Mouse (Mus musculus): ENCODE data around the gene Naif1.

Naif1 gene

DNA sequence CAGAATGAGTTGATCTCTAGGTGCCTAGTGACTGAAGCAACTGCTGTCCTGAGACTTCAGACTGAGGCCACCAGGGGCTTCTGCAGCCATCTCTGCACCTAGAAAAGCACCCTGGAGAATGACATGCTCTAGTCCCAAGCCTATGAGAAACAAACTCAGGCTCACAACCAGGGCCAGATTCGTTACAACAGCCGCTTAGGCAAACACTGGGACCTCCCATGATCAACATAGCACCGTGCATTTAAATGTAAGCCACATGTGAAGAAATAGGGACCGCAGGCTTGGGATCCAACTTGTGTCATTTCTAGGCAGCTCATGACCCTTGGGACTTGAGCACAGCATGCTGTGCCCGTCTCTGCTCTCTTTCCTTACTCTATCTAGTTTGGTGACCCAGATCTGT lies 22.5 kb upstream of the Naif1 start:
- DNase-seq (ENCODE audit: low spot score): no peak

DNA sequence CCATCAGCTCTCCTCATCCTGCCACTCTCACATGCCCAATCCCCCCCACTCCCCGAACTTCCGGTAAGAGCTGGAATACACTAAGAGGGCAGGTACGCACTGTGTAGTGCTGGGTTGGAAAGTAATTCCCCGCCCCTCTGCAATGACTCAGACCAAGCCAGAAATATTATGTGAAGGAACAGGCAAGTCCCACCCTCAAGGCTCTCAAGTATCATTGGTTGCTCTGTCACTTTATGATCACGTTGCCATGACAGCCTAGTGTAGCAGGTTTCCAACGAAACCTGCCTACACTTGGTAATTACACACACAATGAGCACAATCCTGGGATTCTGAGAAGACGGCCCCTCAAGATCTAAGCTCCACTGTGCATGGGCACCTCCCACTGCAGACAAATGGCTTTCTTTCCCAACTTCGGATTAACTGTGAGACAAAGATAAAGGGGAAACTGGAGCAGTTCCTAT lies 22.0 kb upstream of the Naif1 start:
- no peak for DNase-seq (ENCODE audit: low spot score)

DNA sequence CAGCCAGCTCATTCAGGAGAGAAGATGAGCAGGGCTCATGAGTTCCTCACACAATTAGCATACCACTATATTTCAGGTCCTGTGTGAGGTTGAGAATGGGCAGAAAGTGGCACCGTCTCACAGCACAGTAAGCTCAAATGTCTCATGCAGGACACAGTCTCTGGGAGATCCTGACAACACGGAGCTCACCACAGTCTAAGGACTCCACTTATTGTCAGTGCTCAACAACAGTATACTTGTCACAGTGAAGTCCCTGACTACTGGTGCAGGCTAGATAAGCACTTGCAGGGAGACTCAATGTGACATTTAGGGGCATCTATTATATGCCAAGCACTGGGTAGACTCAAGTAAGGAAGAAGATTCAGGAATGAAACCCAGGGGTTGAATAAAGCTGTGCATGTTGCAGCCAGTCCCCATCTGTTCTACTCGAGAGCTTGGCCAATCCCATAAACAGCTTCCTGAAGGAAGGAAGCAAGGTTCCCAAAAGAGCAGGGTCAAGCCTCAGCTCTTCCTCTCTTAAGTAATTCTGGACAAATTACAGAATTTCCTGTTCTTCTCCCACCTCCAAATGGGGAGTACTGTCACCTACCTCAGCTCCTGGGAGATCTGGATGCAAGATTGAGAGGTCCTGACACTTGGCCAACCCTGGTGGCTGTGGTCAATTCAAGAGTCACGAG lies 20.9 kb upstream of the Naif1 start:
- DNase-seq (ENCODE audit: low spot score): no peak

DNA sequence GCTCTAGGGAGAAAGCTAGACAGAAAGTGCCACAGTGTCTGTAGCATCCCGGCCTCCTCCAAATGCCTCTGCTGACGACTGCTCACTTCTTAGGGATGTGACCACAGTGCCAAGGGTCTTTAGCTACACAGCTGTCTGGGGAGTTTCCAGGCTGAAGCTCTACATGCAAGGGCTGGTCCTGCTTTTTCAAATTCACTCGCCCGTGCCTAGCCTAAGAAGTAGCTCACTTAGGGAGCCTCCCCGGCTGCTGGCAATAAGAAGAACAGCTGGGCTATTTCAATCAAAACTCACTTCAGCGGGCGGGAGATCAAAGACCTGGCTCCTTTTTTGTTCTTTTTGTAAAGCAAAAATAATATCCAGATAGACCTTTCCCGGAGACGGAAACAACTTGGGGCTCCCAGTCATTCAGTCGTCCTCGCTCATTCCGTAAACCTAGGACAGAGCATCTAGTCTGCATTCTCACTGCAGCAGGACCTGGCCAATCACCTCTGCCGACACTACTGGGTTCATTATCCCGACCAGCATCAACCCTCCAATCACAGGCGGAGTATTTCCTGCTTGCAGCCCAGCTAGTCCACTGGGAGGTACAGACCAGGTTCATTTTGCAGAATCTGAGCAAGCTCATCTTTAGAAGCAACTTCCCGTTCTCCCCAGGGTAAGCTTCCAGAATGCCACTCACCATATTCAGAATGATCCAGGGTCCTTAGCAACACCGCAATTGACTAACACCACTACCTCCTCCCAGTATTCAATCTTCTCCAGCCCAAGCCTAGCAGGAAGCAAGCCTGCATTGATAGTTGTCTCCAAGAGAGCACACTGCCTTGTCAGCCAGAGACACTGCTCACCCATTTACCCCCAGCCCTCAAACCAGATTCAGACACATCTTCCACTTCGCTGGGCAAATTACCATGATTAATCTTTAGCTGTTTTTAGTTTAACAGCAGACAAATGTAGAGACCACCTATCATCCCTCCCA lies 19.3 kb upstream of the Naif1 start:
- peak; percentile 97 for DNase-seq (ENCODE audit: low spot score)

DNA sequence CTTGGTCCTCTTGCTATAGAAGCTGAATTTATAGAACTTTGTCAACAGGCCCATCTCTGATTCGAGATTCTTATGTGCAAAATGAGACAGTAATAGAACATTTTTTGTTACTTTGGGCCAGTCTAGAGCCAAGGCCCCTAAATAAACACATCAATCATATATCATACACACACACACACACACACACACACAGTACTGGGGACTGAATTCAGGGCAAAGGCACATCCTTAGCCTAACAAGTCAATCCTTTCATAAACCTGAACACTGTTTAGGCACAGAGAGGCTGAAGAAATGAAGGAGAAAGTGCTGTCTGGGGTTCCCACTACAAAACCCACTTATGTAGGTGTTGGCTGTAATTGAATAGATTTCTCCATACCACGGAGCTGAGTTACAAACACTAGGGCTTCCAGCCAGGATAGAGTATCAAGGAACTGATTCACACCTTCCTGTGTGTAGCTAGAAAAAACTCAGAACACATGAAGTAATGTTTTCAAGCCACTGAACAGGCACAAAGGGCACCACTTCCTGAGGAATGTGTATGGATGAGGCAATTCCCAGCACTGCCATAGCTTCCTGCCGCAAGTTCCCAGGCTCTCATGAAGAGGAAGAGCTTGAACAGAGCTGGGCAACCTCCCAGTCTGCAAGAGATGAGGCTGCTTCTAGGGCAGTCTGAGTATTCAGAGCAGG lies 13.4 kb upstream of the Naif1 start:
- DNase-seq (ENCODE audit: low spot score): peak; percentile 41

DNA sequence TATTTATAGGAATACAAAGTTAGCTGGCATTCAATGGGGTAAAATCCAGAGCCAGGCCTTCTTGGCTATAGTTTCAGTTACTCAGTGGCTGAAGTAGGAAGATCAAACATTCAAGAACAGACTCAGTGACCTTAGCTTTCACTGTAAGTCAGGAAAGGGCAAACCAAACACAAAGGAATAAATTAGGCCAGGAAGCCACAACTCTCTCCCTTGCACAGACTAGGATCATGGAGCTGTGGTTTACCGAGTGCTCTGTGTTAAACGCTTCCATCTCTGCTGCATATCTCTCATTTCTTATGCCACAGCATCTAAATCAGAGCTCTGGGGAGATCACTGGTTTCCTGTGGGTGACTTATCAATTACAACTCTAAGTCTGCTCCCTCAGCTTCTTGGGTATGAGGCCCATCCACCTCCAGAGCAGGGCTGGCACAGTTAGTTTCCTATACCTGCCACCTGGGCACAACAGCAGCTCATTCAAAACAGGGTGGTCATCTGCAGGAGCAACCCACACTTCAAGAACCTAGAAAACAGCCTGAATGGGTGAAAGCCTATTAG lies 12.6 kb upstream of the Naif1 start:
- no peak for DNase-seq (ENCODE audit: low spot score)

DNA sequence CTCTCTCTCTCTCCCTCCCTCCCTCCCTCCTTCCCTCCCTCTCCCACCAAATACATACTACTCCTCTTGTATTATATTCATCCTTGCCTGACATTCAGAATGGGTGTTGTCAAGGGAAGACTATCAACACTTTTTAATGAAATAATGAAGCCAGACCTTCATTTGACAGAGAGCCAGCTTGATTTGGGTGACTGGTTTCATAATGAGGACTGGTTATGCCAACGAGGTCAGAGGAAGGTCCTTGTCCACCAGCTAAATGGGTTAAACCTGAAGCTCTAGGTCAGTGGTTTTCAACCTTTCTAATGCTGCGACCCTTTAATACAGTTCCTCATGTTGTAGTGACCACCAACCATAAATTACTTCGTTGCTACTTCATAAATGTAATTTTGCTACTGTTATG lies 11.5 kb upstream of the Naif1 start:
- DNase-seq (ENCODE audit: low spot score): no peak

DNA sequence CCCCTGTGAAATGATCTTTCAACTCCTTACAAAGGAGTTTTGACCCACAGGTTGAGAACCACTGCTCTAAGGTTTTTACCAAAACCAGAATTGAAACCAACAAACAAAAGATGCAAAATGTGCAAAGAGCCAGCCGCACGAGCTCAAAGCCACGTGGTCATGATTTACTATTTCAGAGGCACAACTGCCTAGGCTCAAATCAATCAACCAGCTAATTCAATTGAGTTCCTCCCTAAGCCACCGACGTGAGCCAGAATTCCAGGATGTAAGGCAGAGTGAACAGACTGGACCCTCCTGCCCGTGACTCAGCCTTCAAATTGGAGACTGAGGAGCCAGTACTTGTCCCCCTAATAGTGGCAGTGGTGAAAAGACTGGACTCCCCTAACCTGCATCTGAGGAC lies 11.1 kb upstream of the Naif1 start:
- DNase-seq (ENCODE audit: low spot score): peak; percentile 30

DNA sequence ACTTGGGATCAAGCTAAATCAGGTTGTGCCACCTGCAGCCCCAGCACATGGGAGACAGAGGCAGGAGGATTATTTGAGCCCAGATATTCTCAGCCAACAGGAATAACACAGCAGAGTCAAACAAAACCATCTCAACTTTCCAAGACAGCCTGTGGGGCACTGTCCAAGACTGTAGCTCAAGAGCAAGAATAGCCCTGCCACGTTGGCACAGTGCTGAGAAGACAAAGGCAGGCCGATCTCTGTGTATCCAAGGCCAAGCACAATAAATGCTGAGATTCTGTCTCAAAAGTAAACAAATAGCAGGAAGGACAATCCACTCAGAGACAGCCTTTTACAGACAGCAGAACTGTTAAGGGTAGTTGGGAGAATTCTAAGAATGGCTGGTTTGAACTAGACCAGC lies 10.1 kb upstream of the Naif1 start:
- no peak for DNase-seq (ENCODE audit: low spot score)

DNA sequence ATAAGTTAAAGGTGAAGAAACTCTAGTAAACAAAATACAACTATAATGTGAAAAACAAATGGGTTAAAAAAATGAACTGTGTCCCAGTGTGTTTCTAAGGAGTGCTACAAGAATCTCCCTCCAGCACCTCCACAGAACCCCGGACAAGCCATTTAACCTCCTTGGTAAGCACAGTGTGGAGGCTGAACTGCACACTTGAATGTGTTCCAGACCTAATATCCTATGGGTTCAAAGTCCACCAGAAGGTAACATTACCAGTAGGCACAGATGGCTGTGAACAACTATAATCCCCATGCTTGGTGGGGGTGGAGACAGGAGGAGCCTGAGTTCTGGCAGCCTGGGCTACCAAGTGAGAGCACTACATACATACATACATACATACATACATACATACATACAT lies 9.6 kb upstream of the Naif1 start:
- no peak for DNase-seq (ENCODE audit: low spot score)

DNA sequence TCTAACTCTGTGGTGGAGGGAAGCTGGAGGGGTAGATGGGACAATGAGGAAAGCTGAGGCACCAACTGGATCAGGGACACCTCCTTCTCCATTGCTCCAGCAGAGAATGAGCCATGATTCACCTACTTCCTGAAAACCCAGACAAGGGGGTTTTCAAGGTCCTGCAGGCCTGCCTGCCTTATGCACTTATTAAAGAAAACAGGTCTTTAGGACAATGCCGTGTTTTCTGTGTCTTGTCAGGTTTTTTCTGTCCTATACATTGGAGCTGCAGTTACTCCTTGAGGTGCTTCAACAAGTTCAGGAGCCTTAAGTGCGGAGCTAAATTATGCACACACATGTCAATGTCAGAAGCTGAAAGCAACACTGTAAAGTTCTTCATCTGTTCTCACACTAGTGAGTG lies 8.7 kb upstream of the Naif1 start:
- no peak for DNase-seq (ENCODE audit: low spot score)

DNA sequence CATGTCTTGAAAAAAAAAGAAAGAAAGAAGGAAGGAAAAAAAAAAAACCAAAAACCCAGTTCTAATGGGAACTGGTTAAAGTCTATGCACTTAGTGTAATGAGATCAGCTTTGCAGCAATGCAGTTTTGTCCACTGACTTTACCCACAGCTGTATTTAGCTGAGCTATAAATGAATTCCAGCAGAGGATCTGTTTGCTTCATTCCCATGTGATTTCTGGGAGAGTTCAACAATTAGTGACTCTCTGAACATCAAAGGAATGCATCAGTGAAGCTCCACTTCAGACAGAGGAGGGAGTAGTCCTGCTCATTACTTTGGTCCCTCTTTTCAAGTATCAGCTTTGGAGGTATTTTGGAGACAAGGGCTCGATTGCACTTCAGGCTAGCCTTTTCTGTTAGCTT lies 4.7 kb upstream of the Naif1 start:
- DNase-seq (ENCODE audit: low spot score): no peak

DNA sequence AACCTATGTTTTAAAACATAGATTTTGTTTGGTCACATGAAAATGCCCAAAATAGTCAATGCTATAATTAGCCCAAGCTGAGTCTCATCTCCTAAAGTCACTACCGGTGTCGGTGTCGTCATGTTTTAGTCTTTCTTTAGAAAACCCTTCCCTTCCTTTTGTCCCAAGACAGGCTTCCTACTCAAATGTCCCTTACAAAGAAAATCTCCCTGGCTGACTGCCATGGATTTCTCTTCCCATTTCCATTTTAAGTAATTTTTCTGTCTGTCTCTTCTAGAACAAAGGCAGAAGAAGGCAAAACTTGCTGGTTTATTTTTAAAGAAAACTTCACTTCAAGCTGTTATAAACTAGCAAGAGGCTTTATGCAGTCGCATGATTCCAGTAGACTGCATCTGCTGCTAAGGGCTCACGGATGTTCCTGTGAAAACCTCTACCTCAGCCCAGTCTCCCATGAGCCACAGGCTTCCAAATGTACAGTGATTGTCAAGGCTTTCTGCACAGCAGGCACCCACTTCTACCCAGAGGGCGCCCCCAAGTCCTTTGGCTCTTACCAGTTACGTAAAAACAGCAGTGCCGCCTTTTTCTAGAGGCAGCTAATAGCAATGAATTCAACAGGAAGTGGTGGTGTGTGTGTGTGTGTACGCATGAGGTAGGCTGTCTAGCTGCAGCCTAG lies 2.9 kb upstream of the Naif1 start:
- DNase-seq (ENCODE audit: low spot score): no peak

DNA sequence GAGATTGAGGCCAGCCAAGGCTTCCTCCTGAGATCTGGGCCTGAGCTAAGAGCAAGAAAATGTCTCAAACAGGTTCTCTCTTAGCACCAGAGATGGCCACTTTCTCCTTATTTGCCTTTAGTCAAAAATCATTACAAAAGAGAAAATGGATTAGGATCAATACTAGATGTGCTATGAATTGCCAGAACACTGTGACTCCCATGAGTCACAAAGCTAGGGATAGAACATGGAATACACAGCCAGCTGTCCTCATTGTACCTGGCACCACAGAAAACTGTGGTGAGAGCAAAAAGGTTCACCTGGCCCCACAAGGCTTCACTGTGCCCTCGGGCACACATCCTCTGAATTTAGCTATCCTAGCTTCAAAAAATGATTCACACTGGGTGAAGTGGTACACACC lies 1.8 kb upstream of the Naif1 start:
- no peak for DNase-seq (ENCODE audit: low spot score)

DNA sequence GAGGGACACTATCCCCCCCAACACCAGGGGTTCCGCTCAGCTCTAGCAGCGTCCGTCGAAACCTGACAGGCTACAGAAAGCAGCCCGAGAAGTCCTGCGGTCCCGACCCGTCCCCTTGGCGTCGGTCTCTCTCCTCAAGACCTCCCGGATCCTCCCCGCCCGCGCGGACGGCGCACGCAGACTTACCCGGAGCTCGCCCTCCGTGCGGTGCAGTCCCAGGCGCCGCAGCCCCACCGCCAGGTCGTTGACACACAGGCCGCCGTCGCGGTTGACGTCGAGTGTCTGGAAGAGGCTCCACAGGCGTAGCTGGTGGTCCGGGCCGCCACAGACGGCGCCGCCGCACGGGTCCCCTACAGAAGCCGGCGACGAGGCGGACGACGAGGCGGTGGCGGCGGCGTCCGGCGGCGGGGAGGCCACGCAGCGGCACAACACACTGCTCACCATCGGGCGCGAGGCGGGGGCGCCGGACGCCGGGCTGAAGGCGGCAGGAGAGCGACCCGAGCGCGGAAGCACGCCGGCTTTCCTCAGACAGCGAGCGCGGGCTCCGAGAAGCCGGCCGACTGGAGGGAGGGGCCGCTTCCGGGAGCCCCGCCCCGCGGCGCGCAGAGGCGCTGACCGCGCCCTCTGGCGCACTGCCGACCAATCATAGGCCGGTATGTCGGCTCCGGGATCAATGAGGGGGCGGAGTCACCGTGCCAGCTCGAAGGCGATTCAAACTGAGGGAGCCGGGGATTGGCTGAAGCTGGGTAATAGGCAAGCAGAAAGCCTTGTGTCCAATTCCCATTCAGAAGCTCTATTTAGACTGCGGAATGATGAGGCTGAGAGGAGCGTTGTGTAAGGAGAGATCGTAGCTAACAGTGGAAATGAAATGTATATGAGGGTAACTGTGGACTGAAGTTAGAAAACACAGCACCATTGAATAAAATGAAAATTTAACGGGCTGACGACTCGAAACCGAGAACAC lies 906 bp downstream of the Naif1 start, which contains the start of gene Slc25a25:
TSS of gene Slc25a25 (minus strand) at position 565 of the 964 bp plus-strand sequence.
- peak; percentile 97 for DNase-seq (ENCODE audit: low spot score)

DNA sequence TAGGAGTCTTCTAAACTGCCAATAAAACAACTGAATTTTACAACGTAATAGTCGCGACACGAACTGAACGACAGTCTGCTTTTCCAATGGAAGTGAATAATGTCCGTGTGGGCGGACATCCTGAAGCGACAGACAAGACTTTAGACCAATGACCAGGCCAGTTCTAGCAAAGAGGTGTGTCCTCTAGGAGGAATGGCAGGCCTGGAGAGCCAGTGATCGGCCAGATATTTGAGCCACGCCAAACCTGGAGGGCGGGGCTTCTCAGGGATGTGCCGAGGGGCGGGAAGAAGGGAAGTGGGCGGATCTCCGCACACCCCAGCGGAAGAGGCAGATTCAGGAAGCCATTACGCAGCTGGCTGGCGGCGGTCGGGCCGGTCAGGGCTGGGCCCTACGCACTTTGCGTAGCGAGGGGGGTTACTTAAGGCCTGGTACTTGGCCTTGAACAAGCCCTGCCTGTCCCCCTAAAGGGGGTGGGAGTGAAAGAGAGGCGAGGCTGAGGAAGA lies 1.7 kb downstream of the Naif1 start:
- peak; percentile 99 for DNase-seq (ENCODE audit: low spot score)

DNA sequence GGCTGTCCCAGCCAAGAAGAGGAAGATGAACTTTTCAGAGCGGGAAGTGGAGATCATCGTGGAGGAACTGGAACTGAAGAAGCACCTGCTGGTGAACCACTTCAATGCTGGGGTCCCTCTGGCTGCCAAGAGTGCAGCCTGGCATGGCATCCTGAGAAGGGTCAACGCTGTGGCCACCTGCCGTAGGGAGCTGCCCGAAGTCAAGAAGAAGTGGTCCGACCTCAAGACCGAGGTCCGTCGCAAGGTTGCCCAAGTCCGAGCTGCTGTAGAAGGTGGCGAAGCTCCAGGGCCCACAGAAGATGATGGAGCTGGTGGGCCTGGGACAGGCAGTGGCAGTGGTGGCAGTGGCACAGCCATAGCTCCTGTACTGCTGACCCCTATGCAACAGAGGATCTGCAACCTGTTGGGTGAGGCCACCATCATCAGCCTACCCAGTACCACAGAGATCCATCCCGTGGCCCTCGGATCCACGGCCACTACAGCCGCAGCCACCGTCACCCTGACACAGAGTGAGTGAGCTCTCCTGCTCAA lies 2.2 kb downstream of the Naif1 start:
- no peak for DNase-seq (ENCODE audit: low spot score)

DNA sequence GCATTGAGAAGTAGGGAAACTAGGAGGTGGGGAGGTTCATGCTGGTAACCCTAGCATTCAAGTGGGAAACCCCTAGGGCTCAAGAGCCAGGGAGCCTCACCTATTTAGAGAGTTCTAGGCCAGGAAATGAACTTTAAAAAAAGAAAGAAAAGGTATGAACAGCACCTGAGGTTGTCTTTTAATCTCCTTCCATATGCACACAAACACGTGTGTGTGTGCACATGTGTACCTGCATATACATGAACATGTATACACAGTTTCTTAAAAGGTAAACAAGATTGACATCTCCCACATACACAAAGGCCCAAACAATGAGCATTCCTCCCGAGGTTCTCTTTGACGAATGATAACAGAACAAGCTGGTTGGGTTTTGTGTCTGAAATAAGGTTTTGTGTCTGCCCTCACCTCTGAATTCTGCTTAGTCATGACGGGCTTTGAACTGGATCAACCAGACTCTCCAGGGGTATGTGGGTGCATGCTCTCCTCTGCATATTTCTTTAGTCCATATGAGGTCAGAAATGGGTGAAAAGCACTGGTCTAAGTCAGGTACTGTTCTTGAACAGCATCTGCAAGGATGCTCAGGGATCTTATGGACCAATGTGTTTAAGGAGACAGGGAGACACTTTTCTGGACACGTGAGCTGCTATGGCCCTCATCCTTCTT lies 3.5 kb downstream of the Naif1 start:
- DNase-seq (ENCODE audit: low spot score): no peak

DNA sequence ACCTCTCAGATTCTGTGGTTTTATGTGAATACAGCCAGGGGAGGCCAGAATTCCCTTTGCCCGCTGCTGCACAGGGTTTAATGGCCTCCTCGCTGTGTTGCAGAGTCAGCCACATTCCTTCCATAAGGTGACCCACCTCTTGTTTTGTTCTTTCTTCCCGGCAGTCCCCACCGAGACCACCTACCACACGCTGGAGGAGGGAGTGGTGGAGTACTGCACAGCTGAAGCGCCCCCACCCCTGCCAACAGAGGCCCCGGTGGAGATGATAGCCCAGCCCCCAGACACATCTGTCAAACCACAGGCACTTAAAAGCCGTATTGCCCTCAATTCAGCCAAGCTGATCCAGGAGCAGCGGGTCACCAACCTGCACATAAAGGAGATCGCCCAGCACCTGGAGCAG lies 4.4 kb downstream of the Naif1 start:
- no peak for DNase-seq (ENCODE audit: low spot score)

DNA sequence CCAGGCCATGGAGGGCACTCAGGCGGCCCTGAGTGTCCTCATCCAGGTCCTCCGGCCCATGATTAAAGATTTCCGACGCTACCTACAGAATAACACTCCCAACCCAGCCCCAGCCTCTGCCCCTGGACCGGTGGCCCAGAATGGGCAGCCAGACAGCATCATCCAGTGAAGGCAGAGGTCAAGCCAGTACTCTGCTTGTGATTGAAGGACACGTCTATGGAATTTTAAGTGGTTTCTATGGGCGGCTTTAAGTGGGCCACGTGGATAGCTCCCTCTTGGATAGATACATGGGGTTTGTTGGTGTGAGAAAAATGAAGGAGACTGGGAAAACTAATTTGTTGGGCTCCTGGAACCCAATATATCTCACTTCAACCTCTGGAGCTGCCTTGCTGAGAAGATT lies 4.8 kb downstream of the Naif1 start:
- DNase-seq (ENCODE audit: low spot score): no peak

Measured in embryo, embryonic 10 days (tissue).